Mouse (Mus musculus): Measurements from ENCODE around the gene Foxl1.

Foxl1 gene

GRCm38 (mm10) chr8:121093496-121093895, 34.2 kb upstream of the Foxl1 start:
- DNase-seq (ENCODE audit: low read depth), result no peak

DNA sequence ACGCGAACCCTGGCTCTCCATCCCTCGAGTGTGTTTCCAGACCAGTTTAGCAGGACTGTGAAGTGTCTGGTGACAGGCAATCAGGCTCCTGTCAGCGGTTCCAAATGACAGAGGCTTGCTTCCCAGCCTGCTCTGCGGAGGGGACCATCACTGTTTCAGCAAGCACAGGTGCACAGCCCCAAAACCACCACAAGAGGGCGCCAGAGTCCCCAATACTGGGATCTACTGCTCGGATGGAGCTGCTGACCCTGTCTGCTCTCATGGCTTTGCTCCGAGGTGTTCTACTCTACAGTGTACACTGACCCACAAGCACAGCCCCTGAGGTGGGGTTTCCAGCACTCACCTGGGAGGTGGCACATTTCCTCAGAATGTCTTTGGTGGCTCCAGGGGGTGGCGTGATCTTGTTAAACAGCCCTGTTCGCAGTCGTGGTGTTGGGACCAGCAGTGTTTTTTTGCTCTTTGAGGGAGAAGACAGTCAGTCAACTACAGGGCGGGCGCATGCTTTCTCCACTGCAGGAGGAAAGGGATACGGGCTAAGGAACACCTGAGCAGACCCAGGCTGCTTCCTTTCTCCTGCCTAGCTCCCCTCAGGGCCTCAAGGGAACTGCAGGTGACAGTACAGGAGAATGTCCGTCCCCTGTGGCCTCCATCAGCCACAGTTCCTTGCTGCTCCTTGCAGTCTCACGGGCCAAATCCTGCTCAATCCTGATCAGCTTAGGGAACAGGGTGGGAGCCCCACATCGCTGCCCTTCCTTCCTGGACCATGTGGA, 23.5 kb upstream of the Foxl1 start:
- peak; percentile 65 for DNase-seq (ENCODE audit: low read depth)

GRCm38 (mm10) chr8:121107668-121108656, 19.8 kb upstream of the Foxl1 start, which contains the start of gene Mthfsd:
TSS of gene Mthfsd (minus strand) at chr8:121108392.
- DNase-seq (ENCODE audit: low read depth), result peak; percentile 94

- no peak for DNase-seq (ENCODE audit: low read depth)
Measured at GRCm38 (mm10) chr8:121108657-121109056, 19.1 kb upstream of the Foxl1 start.

- DNase-seq (ENCODE audit: low read depth), result no peak
Measured at GRCm38 (mm10) chr8:121111145-121111907, 16.4 kb upstream of the Foxl1 start.

DNA sequence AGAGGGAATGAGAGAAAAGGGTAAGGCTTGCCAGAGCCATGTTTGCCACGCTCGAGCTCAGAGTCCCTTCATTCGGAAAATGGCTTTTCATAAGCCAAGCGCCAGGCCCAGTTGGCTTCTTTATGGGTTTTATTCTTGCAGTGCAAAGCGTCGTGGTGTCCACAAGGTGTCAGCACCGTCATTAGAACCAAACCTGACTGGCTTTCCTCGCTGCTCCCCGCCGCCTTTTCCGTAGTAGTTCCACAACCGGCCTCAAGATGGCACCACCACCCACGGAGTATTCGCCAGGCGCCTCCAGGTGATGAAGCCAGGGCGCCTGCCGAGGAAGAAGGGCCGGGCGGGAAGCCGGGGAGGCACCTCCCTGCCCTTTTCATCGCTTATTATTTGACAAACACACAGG, 14.5 kb upstream of the Foxl1 start:
- DNase-seq (ENCODE audit: low read depth), result peak; percentile 93

- no peak for DNase-seq (ENCODE audit: low read depth)
Measured at GRCm38 (mm10) chr8:121115136-121115535, 12.6 kb upstream of the Foxl1 start.

- DNase-seq (ENCODE audit: low read depth), result peak; percentile 47
Measured at GRCm38 (mm10) chr8:121115948-121116347, 11.8 kb upstream of the Foxl1 start, which contains the start of gene Foxc2. TSS of gene Foxc2 (plus strand) at chr8:121116171.

DNA sequence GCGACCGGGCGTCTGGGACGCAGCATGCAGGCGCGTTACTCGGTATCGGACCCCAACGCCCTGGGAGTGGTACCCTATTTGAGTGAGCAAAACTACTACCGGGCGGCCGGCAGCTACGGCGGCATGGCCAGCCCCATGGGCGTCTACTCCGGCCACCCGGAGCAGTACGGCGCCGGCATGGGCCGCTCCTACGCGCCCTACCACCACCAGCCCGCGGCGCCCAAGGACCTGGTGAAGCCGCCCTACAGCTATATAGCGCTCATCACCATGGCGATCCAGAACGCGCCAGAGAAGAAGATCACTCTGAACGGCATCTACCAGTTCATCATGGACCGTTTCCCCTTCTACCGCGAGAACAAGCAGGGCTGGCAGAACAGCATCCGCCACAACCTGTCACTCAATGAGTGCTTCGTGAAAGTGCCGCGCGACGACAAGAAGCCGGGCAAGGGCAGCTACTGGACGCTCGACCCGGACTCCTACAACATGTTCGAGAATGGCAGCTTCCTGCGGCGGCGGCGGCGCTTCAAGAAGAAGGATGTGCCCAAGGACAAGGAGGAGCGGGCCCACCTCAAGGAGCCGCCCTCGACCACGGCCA, 11.1 kb upstream of the Foxl1 start:
- DNase-seq (ENCODE audit: low read depth), result no peak

DNA sequence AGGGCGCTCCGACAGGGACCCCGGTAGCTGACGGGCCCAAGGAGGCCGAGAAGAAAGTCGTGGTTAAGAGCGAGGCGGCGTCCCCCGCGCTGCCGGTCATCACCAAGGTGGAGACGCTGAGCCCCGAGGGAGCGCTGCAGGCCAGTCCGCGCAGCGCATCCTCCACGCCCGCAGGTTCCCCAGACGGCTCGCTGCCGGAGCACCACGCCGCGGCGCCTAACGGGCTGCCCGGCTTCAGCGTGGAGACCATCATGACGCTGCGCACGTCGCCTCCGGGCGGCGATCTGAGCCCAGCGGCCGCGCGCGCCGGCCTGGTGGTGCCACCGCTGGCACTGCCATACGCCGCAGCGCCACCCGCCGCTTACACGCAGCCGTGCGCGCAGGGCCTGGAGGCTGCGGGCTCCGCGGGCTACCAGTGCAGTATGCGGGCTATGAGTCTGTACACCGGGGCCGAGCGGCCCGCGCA, 10.5 kb upstream of the Foxl1 start:
- DNase-seq (ENCODE audit: low read depth), result no peak

DNA sequence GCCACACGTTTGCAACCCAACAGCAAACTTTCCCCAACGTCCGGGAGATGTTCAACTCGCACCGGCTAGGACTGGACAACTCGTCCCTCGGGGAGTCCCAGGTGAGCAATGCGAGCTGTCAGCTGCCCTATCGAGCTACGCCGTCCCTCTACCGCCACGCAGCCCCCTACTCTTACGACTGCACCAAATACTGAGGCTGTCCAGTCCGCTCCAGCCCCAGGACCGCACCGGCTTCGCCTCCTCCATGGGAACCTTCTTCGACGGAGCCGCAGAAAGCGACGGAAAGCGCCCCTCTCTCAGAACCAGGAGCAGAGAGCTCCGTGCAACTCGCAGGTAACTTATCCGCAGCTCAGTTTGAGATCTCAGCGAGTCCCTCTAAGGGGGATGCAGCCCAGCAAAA, 9.8 kb upstream of the Foxl1 start:
- no peak for DNase-seq (ENCODE audit: low read depth)

DNA sequence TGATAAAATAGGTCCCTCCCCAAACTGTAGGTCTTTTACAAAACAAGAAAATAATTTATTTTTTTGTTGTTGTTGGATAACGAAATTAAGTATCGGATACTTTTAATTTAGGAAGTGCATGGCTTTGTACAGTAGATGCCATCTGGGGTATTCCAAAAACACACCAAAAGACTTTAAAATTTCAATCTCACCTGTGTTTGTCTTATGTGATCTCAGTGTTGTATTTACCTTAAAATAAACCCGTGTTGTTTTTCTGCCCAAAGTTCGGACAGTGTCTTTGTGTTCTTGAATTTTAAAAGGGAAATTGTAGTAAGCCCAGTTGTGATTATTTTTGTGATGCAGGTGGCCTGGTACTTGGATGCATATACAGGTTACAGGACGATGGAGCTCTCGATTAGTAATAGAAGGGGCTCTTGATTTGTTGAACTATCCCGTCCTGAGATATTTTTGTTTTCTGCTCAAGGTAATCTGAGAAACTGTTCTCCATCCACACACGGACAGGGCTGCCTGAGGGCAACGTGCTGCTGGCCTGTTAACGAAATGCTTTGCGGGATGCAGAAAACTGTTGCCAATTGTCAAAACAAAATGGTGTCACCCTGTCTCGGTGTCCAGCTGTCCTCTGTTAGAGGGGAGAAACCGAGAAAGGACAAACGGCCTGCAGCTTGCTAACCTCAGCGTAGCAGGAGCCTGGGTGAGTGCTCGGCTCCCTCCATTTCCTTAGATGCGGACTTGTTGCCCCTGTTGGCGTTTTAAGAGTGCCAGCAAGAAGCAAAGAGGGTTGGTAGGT, 8.9 kb upstream of the Foxl1 start:
- no peak for DNase-seq (ENCODE audit: low read depth)

- DNase-seq (ENCODE audit: low read depth), result no peak
Measured at GRCm38 (mm10) chr8:121119635-121120455, 7.9 kb upstream of the Foxl1 start.

GRCm38 (mm10) chr8:121120456-121121419, 7.0 kb upstream of the Foxl1 start:
- DNase-seq (ENCODE audit: low read depth), result no peak

DNA sequence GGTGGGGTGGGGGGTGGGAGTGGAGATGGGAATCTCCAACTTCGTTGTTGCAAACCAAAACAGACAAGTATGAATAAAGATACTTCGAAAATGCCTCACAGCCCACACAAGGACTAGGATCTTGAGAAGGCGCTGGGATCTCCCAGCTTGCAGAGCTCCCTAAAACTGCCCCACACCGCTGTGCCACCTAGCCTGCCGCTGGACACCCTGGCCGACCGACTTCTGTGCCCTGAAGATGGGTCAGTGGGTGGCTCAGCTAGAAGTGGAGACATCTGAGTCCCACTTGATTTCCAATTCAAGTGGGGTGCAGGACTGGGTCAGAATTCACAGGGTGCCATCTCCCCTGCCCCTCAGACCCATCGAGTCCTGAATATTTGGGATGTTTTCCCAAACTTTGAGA, 6.0 kb upstream of the Foxl1 start:
- DNase-seq (ENCODE audit: low read depth), result no peak

DNA sequence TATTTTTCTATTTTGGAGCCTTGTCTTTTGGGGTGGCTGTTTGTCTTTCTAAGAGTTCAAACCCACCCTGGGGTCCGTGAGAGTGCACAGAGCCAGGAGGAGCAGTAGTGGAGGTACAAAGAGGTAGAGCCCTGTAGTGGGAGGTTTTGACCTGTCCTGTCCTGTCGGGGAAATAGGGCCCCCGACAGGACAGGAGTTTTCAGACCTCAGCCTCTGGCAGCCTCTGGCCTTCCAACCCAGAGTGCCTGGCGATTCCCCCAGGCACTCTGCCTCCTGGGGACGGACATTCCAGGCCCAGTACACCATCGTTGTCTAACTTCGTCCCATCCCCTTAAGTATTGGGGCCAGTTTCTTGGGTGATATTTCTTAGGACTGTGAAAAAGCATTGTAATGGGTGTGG, 5.4 kb upstream of the Foxl1 start:
- no peak for DNase-seq (ENCODE audit: low read depth)

- no peak for DNase-seq (ENCODE audit: low read depth)
Measured at GRCm38 (mm10) chr8:121123113-121123512, 4.6 kb upstream of the Foxl1 start.

DNA sequence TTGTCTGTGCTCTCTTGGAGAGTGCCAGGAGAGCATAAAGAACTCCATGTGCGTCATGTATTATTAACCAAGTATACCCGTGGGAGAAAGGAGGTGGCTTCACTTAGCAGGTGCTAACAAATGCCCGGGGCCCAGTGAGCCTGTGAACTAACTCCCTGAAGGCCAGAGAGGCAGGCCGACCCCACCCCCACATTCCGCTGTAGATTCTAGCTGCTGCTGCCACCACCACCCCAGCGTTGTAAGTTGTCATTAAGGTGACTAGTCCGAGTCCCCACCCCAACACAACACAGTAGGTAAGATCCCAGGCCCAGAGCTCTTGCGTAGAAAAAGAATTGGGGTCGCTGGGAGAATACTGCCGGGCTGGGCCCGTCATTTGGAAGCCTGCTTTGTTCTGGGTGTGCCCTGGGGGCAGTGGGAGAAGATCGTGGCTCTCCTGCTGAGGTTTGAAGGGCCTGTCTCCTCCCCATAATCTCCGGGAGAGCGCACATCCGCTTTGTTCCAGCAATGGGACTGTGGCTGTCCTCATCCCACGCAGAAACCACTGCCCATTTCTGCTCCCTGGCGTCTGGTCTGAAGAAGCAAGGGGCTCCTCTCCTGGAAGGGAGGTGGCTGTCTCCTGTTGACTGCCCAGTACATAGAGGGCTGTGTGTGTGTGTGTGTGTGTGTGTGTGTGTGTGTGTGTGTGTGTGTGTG, 3.0 kb upstream of the Foxl1 start:
- no peak for DNase-seq (ENCODE audit: low read depth)

All from c-Kit-positive CD71-positive TER-119-negative erythroid progenitor cells, embryonic 14.5 days (primary cell).